8 mouse cellular contexts compared by ENCODE assay signal in the genomic region with DNA sequence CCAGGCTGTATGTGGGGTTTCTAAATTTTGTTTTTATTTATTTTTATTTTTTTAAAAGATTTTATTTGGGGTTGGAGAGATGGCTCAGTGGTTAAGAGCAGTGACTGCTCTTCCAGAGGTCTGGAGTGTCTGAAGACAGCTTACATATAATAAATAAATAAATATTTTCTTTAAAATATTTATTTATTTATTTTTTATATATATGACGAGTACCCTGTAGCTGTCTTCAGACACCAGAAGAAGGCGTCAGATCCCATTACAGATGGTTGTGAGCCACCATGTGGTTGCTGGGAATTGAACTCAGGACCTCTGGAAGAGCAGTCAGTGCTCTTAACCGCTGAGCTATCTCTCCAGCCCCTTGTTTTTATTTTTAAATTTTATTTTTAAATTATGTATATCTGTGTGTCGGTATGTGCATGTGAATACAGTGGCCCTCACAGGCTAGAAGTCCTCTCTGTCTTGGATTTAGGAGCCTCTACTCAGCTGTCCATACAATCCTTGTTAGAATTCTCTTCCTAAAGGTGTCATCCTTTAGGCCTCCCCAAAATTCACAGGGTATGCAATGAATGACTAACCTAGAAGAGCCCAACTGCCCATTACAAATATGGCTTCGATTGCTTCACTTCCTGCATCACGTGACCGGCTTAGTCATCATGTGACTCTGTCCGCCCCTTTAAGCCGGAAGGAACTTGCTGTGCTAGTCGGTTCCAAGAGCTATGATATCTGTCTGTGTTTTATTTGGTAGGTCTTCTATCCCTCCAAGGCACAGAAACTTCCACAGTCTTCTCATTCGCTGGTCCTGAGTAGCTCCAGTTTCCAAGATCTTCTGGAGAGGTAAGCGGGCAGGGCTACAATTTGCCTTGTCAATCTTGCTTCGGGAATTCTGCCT. TPM values are rescaled to one million over a fixed set of nuclear protein-coding genes. Genes with fewer than 3 reads are reported as not detected.
DNase-seq lines count a peak whose midpoint lies in the region; ATAC-seq and TF ChIP-seq lines count a peak whose summit lies in the region.

A gene (plus strand): TSS at position 676 of the 889 bp plus-strand sequence.

- TF ChIP-seq POLR2A in heart, adult 2 months (IDR thresholded peaks at IDR 0.05; ENCODE audit: insufficient read depth, low read depth, low read length), result peak; percentile 78

- 25% methylated on average over 13 of the region's 13 CpGs for WGBS in embryonic facial prominence, embryonic 13.5 days
- WGBS in heart, adult 2 months, result 22% methylated on average over 13 of the region's 13 CpGs
- 27% methylated on average over 13 of the region's 13 CpGs for WGBS in limb, embryonic 13.5 days
- 26% methylated on average over 13 of the region's 13 CpGs for WGBS in midbrain, embryonic 16.5 days

- peaks cover 5% of the 10 kb centered on the region for H3K4me1 ChIP-seq in embryonic facial prominence, embryonic 13.5 days
- H3K4me1 ChIP-seq in heart, adult 2 months (ENCODE audit: control insufficient read depth, insufficient read depth, low read length), result peaks cover 3% of the 10 kb centered on the region
- peaks cover 6% of the 10 kb centered on the region for H3K4me1 ChIP-seq in limb, embryonic 13.5 days
- peaks cover 5% of the 10 kb centered on the region for H3K4me1 ChIP-seq in midbrain, embryonic 16.5 days (ENCODE audit: control insufficient read depth, insufficient read depth, low read length)

- peak; percentile 98 for DNase-seq in 3T3-L1 (ENCODE audit: low read depth, low spot score)
- DNase-seq in adrenal gland, postnatal 36 days, result peak; percentile 86 to 89
- peak; percentile 85 to 89 for DNase-seq in heart, adult 2 months
- DNase-seq in kidney, adult 8-10 months, result peak; percentile 82 to 88
- DNase-seq in spleen, postnatal 10 days (ENCODE audit: low spot score in 2 of 2), result peak; percentile 74 to 87

- no peaks in the 10 kb centered on the region for H3K79me2 ChIP-seq in heart, adult 2 months (replicated peaks; ENCODE audit: control insufficient read depth, insufficient read depth, low read length)

- H3K27ac ChIP-seq in embryonic facial prominence, embryonic 13.5 days, result no peak within 1 kb of the TSS
- H3K27ac ChIP-seq in heart, adult 2 months, result peak within 1 kb of the TSS; percentile 76
- H3K27ac ChIP-seq in limb, embryonic 13.5 days, result no peak within 1 kb of the TSS
- peak within 1 kb of the TSS; percentile 73 for H3K27ac ChIP-seq in midbrain, embryonic 16.5 days (ENCODE audit: low read length)

- TF ChIP-seq EP300 in heart, adult 2 months (IDR thresholded peaks at IDR 0.05; ENCODE audit: insufficient read depth, low read depth, low read length), result peak; percentile 89

- intact Hi-C loops in heart, adult 2 months (cut with DNase I), result no loop called here

- H3K9me3 ChIP-seq in embryonic facial prominence, embryonic 13.5 days, result no peaks in the 10 kb centered on the region
- no peaks in the 10 kb centered on the region for H3K9me3 ChIP-seq in limb, embryonic 13.5 days
- no peaks in the 10 kb centered on the region for H3K9me3 ChIP-seq in midbrain, embryonic 16.5 days (replicated peaks; ENCODE audit: control insufficient read depth, low read length, poor library complexity, severe bottlenecking)

- peaks cover 32% of the 10 kb centered on the region for H3K36me3 ChIP-seq in embryonic facial prominence, embryonic 13.5 days
- no peaks in the 10 kb centered on the region for H3K36me3 ChIP-seq in heart, adult 2 months (ENCODE audit: control insufficient read depth, insufficient read depth, low read length)
- H3K36me3 ChIP-seq in limb, embryonic 13.5 days, result peaks cover 34% of the 10 kb centered on the region
- peaks cover 19% of the 10 kb centered on the region for H3K36me3 ChIP-seq in midbrain, embryonic 16.5 days (ENCODE audit: control insufficient read depth, insufficient read depth, low read length)

- peak within 1 kb of the TSS; percentile 73 for H3K9ac ChIP-seq in embryonic facial prominence, embryonic 13.5 days
- peak within 1 kb of the TSS; percentile 71 for H3K9ac ChIP-seq in heart, adult 2 months (ENCODE audit: low read depth, low read length)
- peak within 1 kb of the TSS; percentile 70 for H3K9ac ChIP-seq in limb, embryonic 13.5 days
- peak within 1 kb of the TSS; percentile 73 for H3K9ac ChIP-seq in midbrain, embryonic 16.5 days (ENCODE audit: low read depth, low read length)

- peak; percentile 73 for ATAC-seq in embryonic facial prominence, embryonic 13.5 days (ENCODE audit: insufficient number of reproducible peaks, insufficient read depth, low FRiP score, low TSS enrichment, low read depth)
- ATAC-seq in limb, embryonic 13.5 days (ENCODE audit: low FRiP score, low read depth), result peak; percentile 91
- ATAC-seq in midbrain, embryonic 16.5 days, result peak; percentile 83

- no peak for TF ChIP-seq CTCF in heart, adult 2 months (IDR thresholded peaks at IDR 0.05)

- peak within 1 kb of the TSS; percentile 52 for H3K4me3 ChIP-seq in embryonic facial prominence, embryonic 13.5 days
- peak within 1 kb of the TSS; percentile 64 for H3K4me3 ChIP-seq in heart, adult 2 months
- H3K4me3 ChIP-seq in limb, embryonic 13.5 days, result peak within 1 kb of the TSS; percentile 60
- H3K4me3 ChIP-seq in midbrain, embryonic 16.5 days (ENCODE audit: low read depth, low read length), result peak within 1 kb of the TSS; percentile 64

- peak within 1 kb of the TSS; percentile 70 for H3K4me2 ChIP-seq in embryonic facial prominence, embryonic 13.5 days
- peak within 1 kb of the TSS; percentile 75 for H3K4me2 ChIP-seq in limb, embryonic 13.5 days (replicated peaks)
- H3K4me2 ChIP-seq in midbrain, embryonic 16.5 days (ENCODE audit: low read length), result peak within 1 kb of the TSS; percentile 87

- no peaks in the 10 kb centered on the region for H3K27me3 ChIP-seq in embryonic facial prominence, embryonic 13.5 days
- H3K27me3 ChIP-seq in heart, adult 2 months (ENCODE audit: control insufficient read depth, insufficient read depth, low read length), result no peaks in the 10 kb centered on the region
- no peaks in the 10 kb centered on the region for H3K27me3 ChIP-seq in limb, embryonic 13.5 days
- H3K27me3 ChIP-seq in midbrain, embryonic 16.5 days (ENCODE audit: control insufficient read depth, insufficient read depth, low read depth, low read length), result no peaks in the 10 kb centered on the region

RNA-seq across cellular contexts. Expression of the gene that starts here (rescaled TPM):
- 10 to 100 TPM; 64.2 to 70.6 TPM for total RNA-seq in adrenal gland, postnatal 36 days (2021)
- polyA plus RNA-seq in embryonic facial prominence, embryonic 13.5 days (2015; fragmentation: Nextera tagmentation; extraction: Ambion mirVana), result 34.7 TPM in 2 replicates
- total RNA-seq in heart, adult 2 months (2021), result 10 to 100 TPM; 19.9 to 20.4 TPM
- 26.3 and 39.2 TPM in 2 replicates for polyA plus RNA-seq in heart, adult 2 months (2012; rRNA removed)
- 35.6 and 40.2 TPM in 2 replicates for polyA plus RNA-seq in limb, embryonic 13.5 days (2015; fragmentation: Nextera tagmentation; extraction: Ambion mirVana)
- 46.4 and 49.0 TPM in 2 replicates for polyA plus RNA-seq in midbrain, embryonic 16.5 days (2015; fragmentation: Nextera tagmentation; extraction: Ambion mirVana)

Comparison
In these comparisons a context has a peak if more than half of its experiments do, and no peak if none do; other contexts are left out.
1. H3K27ac ChIP-seq: peak in heart, adult 2 months (single experiment) and midbrain, embryonic 16.5 days (single experiment); none in embryonic facial prominence, embryonic 13.5 days (single experiment) and limb, embryonic 13.5 days (single experiment).
2. Peak in every context shown above with its lines, with median percentiles within 50 percentile points of each other: DNase-seq, ATAC-seq, H3K4me2 ChIP-seq, H3K4me3 ChIP-seq and H3K9ac ChIP-seq.